Mouse (Mus musculus): Measurements from ENCODE around the gene St3gal3.

Gene St3gal3

GRCm38 (mm10) chr4:118141511-118141910 is 6.8 kb upstream of the St3gal3 start:
- no peak for DNase-seq (ENCODE audit: low spot score in 2 of 2)

GRCm38 (mm10) chr4:118138891-118139290 is 4.2 kb upstream of the St3gal3 start:
- DNase-seq (ENCODE audit: low spot score in 2 of 2), result no peak

GRCm38 (mm10) chr4:118137857-118138256 is 3.1 kb upstream of the St3gal3 start:
- no peak for DNase-seq (ENCODE audit: low spot score in 2 of 2)

- DNase-seq (ENCODE audit: low spot score in 2 of 2), result no peak
Measured at GRCm38 (mm10) chr4:118137311-118137710, 2.6 kb upstream of the St3gal3 start.

GRCm38 (mm10) chr4:118135414-118135813 is 700 bp upstream of the St3gal3 start:
- DNase-seq (ENCODE audit: low spot score in 2 of 2), result no peak

- no peak for DNase-seq (ENCODE audit: low spot score in 2 of 2)
Measured at GRCm38 (mm10) chr4:118131329-118131728, 3.4 kb downstream of the St3gal3 start.

- no peak for DNase-seq (ENCODE audit: low spot score in 2 of 2)
Measured at GRCm38 (mm10) chr4:118123030-118123704, 11.5 kb downstream of the St3gal3 start.

GRCm38 (mm10) chr4:118122078-118122477 is 12.6 kb downstream of the St3gal3 start:
- no peak for DNase-seq (ENCODE audit: low spot score in 2 of 2)

GRCm38 (mm10) chr4:118117565-118117964 is 17.1 kb downstream of the St3gal3 start:
- no peak for DNase-seq (ENCODE audit: low spot score in 2 of 2)

- DNase-seq (ENCODE audit: low spot score in 2 of 2), result no peak
Measured at GRCm38 (mm10) chr4:118116098-118116497, 18.6 kb downstream of the St3gal3 start.

GRCm38 (mm10) chr4:118115132-118115531 is 19.6 kb downstream of the St3gal3 start:
- no peak for DNase-seq (ENCODE audit: low spot score in 2 of 2)

GRCm38 (mm10) chr4:118112601-118113000 is 22.1 kb downstream of the St3gal3 start:
- DNase-seq (ENCODE audit: low spot score in 2 of 2), result no peak

GRCm38 (mm10) chr4:118109649-118110048 is 25.1 kb downstream of the St3gal3 start:
- no peak for DNase-seq (ENCODE audit: low spot score in 2 of 2)

- DNase-seq (ENCODE audit: low spot score in 2 of 2), result peak in 1 of 2 experiments; percentile 20
Measured at GRCm38 (mm10) chr4:118108779-118109178, 25.9 kb downstream of the St3gal3 start.

- DNase-seq (ENCODE audit: low spot score in 2 of 2), result peak; percentile 45 to 69
Measured at GRCm38 (mm10) chr4:118105256-118106053, 29.3 kb downstream of the St3gal3 start.

- DNase-seq (ENCODE audit: low spot score in 2 of 2), result no peak
Measured at GRCm38 (mm10) chr4:118103280-118103830, 31.4 kb downstream of the St3gal3 start.

GRCm38 (mm10) chr4:118101497-118101896 is 33.2 kb downstream of the St3gal3 start:
- DNase-seq (ENCODE audit: low spot score in 2 of 2), result no peak

- DNase-seq (ENCODE audit: low spot score in 2 of 2), result no peak
Measured at GRCm38 (mm10) chr4:118099637-118100364, 34.9 kb downstream of the St3gal3 start.

- DNase-seq (ENCODE audit: low spot score in 2 of 2), result no peak
Measured at GRCm38 (mm10) chr4:118098571-118098970, 36.1 kb downstream of the St3gal3 start.

GRCm38 (mm10) chr4:118096069-118096468 is 38.6 kb downstream of the St3gal3 start:
- DNase-seq (ENCODE audit: low spot score in 2 of 2), result no peak

- DNase-seq (ENCODE audit: low spot score in 2 of 2), result no peak
Measured at GRCm38 (mm10) chr4:118092784-118093457, 41.8 kb downstream of the St3gal3 start.

GRCm38 (mm10) chr4:118090449-118090848 is 44.3 kb downstream of the St3gal3 start:
- DNase-seq (ENCODE audit: low spot score in 2 of 2), result no peak

Data from spleen, postnatal 14 days (tissue).